Mouse (Mus musculus) erythroblast, embryonic 14.5 days (primary cell): ENCODE results near the gene Htr1f.

ENCODE experiments used
- GATA1 ChIP-seq: IDR thresholded peaks from 2 replicates; pipeline ENCODE4 v1.6.1; 2012; ENCODE audit warnings: low read length, inconsistent platforms, mixed read lengths
- TAL1 ChIP-seq: IDR thresholded peaks from 3 replicates; pipeline ENCODE4 v1.6.1; 2012; ENCODE audit warnings: low read length, inconsistent platforms, mixed read lengths

DNA sequence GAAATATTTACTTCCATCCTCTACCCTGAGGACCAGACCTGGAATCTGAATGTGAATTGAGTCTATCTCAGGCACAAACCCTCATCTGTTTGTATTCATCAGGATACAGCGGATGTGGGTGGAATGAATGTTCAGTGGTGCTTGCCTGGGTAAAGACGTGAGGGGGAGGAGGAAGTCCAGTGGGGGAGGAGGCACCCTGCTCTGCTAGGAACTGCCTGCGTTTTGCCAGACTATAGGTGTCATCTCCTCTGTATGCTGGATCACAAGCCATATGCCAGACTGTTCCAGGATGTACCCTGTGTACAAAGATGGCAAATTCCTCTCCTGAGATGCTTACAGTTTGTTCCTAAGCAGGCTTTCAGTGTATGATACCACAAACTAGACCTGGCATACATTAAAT, 83.3 kb downstream of the Htr1f start:
- TF ChIP-seq TAL1 (no peak), GATA1 (no peak)
